Mouse (Mus musculus) kidney, adult 2 months (tissue): ENCODE data around the gene Ybx3. TPM values are rescaled to one million over a fixed set of nuclear protein-coding genes. Genes with fewer than 3 reads are reported as not detected.

ENCODE experiments used
- DNase-seq: peaks from one replicate; pipeline ENCODE4 v3.0.0; 2021
- H3K27ac ChIP-seq: fragments of 200-500 bp; 2 replicates; pipeline ENCODE4 v1.5.1; 2012; ENCODE audit warnings: low read depth, low read length, control low read depth, inconsistent platforms; ENCODE audit not compliant: insufficient read depth
- H3K27me3 ChIP-seq: fragments of 200-500 bp; replicated peaks from 2 replicates; pipeline ENCODE4 v1.6.1; 2012; ENCODE audit warnings: mild to moderate bottlenecking, moderate library complexity, low read length, inconsistent platforms; ENCODE audit not compliant: control insufficient read depth, insufficient read depth
- H3K36me3 ChIP-seq: fragments of 200-500 bp; 2 replicates; pipeline ENCODE4 v1.6.1; 2012; ENCODE audit warnings: mild to moderate bottlenecking, moderate library complexity, low read length, inconsistent platforms; ENCODE audit not compliant: control insufficient read depth, insufficient read depth
- H3K4me1 ChIP-seq: fragments of 200-500 bp; 2 replicates; pipeline ENCODE4 v1.6.1; 2011; ENCODE audit warnings: low read length; ENCODE audit not compliant: control insufficient read depth, insufficient read depth
- H3K4me3 ChIP-seq: fragments of 200-500 bp; 2 replicates; pipeline ENCODE4 v1.5.1; 2011; ENCODE audit warnings: mild to moderate bottlenecking, low read depth, low read length, control low read depth; ENCODE audit not compliant: insufficient read depth
- CTCF ChIP-seq: fragments of 200-500 bp; conservative IDR thresholded peaks from 2 replicates; pipeline ENCODE4 v1.5.1; 2011; ENCODE audit warnings: low read depth, mild to moderate bottlenecking, control low read depth, low read length, moderate library complexity, mixed read lengths; ENCODE audit not compliant: insufficient read depth, insufficient read length
- POLR2A ChIP-seq: fragments of 200-500 bp; IDR thresholded peaks from one replicate; pipeline ENCODE4 v1.6.1; 2011; ENCODE audit warnings: low read depth, low read length, control low read depth
- WGBS: fragments of 180-500 bp; shearing (Covaris S2); methylation state at CpG from one replicate; pipeline ENCODE4 v1.1.7; 2018; 5-methylcytosine and 5-hydroxymethylcytosine counted together
- polyA plus RNA-seq: library from polyadenylated mRNA; depleted of rRNA; stranded (reverse); fragments of >200 nt; gene quantifications from 2 replicates; pipeline ENCODE4 v1.2.3, GENCODE M21; 2012; rRNA removed

Ybx3 gene
- polyA plus RNA-seq, result 38.5 and 38.7 TPM in 2 replicates

DNA sequence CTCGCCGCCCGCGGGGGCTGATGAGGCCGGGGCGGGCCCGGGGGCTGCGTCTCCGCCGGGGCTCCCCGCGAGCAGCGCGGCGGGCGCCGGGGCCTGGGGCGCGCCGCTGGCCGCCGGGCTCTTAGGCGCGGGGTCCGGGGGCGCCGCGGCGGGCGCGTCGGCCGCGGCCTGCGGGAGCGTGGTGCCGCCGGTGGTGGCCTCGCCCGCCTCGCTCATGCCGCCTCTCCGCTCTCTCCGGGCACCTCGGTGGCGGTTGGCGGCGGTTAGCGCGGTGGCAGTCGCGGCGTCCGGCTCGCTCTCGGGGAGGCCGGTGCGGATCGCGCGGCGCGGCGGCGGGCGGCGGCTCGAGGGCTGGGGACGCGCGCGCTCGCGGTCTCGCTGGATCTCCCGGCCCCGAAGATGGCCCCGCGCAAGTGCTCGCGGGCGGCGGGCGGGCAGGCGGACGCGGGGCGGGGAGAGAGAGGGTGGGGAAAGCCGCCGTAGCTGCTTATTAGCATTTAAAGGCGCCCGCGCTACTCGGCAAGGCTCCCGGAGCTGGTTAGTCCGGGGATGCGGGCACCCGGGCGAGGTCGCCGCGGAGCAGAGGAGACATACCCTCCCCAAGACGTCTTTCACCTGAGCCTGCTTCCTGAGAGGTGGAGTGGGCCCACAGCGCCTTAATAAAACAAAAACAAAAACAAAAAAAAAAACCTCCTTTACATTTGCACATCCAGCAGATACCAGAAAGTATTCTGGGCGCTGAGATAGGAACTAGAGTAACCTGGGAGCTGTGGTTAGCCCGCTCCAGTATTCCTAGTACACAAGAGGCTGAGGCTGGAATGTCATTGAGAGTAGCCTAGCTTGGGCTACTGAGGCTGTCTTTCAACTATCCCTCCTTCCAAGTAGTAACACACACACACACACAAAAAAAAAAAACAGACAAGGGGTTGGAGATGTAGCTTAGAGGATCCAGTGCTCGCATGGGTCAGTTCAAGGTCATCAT, at the start of gene Ybx3:
Gene Ybx3 (minus strand): TSS at position 437 of the 982 bp plus-strand sequence.
- 2% methylated on average over 102 of the region's 107 CpGs for WGBS
- H3K4me3 ChIP-seq, result peak within 1 kb of the TSS; percentile 66
- H3K27me3 ChIP-seq, result no peaks in the 10 kb centered on the region
- TF ChIP-seq CTCF (no peak), POLR2A (no peak)
- H3K27ac ChIP-seq, result no peak within 1 kb of the TSS; the same call in 1 of the 2 replicates
- no peaks in the 10 kb centered on the region for H3K4me1 ChIP-seq
- DNase-seq, result peak; percentile 92
- no peaks in the 10 kb centered on the region for H3K36me3 ChIP-seq

DNA sequence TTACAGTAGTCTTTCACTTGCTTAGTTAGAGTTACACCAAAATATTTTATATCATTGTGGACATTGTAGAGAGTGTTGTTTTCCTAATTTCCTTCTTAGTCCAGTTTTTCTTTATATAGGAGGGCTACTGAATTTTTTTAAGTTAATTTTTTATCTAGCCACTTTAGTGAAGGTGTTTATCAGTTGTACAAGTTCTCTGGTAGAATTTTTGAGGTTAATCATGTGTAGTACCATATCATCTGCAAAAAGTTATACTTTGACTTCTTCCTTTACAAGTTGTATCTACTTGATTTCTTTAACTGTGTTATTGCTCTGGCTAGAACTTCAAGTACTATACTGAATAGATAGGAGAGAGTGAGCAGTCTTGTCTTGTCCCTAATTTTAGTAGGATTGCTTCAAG, 48.4 kb upstream of the Ybx3 start:
- Histone ChIP-seq H3K4me3 (no peak overlapping the region), H3K36me3 (no peaks in the 10 kb centered on the region), H3K4me1 (no peaks in the 10 kb centered on the region), H3K27ac (no peak overlapping the region), H3K27me3 (no peaks in the 10 kb centered on the region; the same call in 1 of the 2 replicates)
- no peak for DNase-seq
- TF ChIP-seq POLR2A (no peak), CTCF (no peak)

DNA sequence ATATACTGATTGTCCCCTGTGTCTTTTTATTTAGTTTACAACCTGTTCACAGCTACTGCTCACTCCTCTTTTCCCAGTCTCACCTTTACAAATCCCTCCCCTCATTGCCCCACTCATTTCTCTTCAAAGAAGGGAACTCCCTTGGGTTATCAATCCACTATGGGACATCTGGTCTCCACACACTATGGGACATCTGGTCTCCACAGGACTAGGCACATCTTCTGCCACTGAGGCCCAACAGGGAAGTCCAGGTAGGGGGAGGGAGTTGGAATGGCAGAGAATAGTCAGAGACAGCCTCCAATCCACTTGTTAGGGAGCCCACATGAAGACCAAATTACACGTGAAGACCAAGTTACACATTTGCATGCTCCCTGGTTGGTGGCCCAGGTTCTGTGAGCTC, 45.8 kb upstream of the Ybx3 start:
- WGBS, result 46% methylated on average over 1 of the region's 1 CpGs
- no peak for TF ChIP-seq POLR2A
- no peak for TF ChIP-seq CTCF
- Histone ChIP-seq H3K36me3 (no peaks in the 10 kb centered on the region), H3K27me3 (no peaks in the 10 kb centered on the region; the same call in 1 of the 2 replicates), H3K4me3 (no peak overlapping the region), H3K4me1 (no peaks in the 10 kb centered on the region), H3K27ac (no peak overlapping the region)
- no peak for DNase-seq

DNA sequence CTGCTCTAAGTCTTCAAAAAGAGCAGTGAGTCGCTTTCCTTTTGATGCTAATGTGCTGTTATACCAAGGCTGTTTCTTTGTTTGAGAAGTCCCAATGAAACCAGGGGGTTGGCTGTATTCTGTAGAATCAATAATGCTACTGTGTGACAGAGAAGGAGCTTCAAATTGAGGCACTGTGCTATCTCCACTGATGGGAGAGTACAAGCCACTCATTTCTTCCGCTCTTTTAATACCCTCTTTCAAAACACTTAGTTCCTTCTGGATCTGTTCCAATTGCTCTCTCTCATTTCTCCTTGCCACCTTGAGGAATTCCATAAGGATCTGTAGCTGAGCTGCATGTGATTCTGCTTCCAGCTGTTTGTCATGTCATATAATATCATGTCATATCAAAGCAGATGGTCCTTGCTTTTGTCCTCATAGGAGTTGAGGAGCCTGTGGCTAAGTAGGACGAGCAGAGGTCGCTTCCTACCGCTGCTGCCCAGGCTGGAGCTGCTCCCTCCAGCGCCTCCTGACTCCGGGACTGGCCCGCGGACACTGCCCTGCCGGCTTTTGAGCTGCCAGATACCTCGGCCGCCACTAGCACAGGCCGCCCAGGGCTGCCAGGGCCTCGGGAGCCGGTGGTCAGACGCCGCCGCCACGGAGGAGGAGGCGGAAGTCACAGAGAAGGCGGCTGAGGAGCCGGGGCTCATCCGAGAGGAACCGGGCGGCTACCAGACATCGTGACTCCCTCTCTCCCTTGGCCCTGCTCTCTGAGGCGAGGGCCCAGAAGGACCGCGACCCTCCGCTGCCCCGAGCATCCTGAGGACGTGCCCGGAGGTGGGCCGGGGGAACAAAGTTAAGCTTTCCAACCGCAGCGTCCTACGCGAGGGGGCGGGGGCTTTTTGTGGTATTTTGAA, 45.1 kb upstream of the Ybx3 start:
- peak; percentile 6 for DNase-seq
- no peak overlapping the region for H3K27ac ChIP-seq
- no peaks in the 10 kb centered on the region; the same call in 1 of the 2 replicates for H3K27me3 ChIP-seq
- TF ChIP-seq CTCF, result no peak
- TF ChIP-seq POLR2A, result no peak
- WGBS, result 8% methylated on average over 39 of the region's 39 CpGs
- peak overlapping the region; percentile 21; the same call in 1 of the 2 replicates for H3K4me3 ChIP-seq
- H3K4me1 ChIP-seq, result no peaks in the 10 kb centered on the region
- no peaks in the 10 kb centered on the region for H3K36me3 ChIP-seq

DNA sequence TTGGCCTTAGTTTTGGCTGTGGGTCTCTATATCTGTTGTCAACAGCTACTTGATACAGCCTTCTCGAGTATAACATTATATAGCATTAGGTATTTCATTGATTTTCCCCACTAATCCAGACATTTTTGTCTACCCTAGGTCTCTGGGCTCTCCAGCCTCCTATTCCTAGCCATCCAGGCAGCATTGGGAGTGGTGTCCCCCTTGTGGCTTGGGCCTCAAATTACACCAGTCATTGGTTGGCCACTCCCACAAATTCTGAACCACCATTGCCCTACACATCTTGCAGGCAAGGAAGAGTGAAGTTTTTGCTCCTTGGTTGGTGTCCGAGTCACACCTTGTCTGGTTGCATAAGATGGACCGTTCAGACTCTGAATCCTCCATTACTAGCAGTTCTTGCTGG, 33.3 kb upstream of the Ybx3 start:
- Histone ChIP-seq H3K36me3 (no peaks in the 10 kb centered on the region), H3K4me1 (0 out of 2 replicates have a peak, but pooled peaks cover 3% of the 10 kb centered on the region), H3K27me3 (no peaks in the 10 kb centered on the region), H3K4me3 (no peak overlapping the region), H3K27ac (no peak overlapping the region)
- TF ChIP-seq POLR2A (no peak), CTCF (peak; percentile 78)
- WGBS, result 65% methylated on average over 3 of the region's 3 CpGs
- peak; percentile 14 for DNase-seq

DNA sequence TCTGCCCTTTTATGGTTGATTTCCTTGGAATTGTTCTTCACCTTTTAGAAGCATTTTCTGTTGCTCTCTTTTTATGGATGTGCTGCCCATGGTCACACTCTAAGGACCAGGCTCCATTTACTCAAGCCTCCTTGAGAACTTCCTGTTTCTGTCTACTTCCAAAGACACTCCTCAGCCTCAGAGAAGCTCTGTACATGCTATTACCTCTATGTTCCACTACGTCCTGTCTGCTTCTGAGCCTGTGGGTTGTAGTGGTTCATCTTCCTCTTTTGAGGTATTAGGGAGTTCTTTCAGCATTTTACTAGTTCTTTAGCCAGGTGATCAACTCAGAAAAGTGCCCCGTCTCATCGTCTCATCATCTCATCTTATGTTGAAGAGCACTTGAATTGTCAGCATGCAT, 31.3 kb upstream of the Ybx3 start:
- H3K4me1 ChIP-seq, result 0 out of 2 replicates have a peak, but pooled peaks cover 3% of the 10 kb centered on the region
- H3K4me3 ChIP-seq, result no peak overlapping the region
- DNase-seq, result no peak
- H3K27ac ChIP-seq, result no peak overlapping the region
- 84% methylated on average over 3 of the region's 3 CpGs for WGBS
- H3K27me3 ChIP-seq, result no peaks in the 10 kb centered on the region
- no peak for TF ChIP-seq POLR2A
- TF ChIP-seq CTCF, result no peak
- H3K36me3 ChIP-seq, result no peaks in the 10 kb centered on the region
